Mouse (Mus musculus) olfactory bulb, adult 2 months (tissue): ENCODE measurements around the gene Bzw2.

Experiments used
- CTCF ChIP-seq: fragments of 200-500 bp; IDR thresholded peaks from 2 replicates; pipeline ENCODE4 v1.5.1; 2012; ENCODE audit warnings: low read depth, mild to moderate bottlenecking, low read length, moderate library complexity; ENCODE audit not compliant: insufficient read depth
- POLR2A ChIP-seq: fragments of 200-500 bp; IDR thresholded peaks from 2 replicates; pipeline ENCODE4 v1.6.1; 2012; ENCODE audit warnings: mild to moderate bottlenecking, low read depth, low read length, moderate library complexity; ENCODE audit not compliant: insufficient read depth

DNA sequence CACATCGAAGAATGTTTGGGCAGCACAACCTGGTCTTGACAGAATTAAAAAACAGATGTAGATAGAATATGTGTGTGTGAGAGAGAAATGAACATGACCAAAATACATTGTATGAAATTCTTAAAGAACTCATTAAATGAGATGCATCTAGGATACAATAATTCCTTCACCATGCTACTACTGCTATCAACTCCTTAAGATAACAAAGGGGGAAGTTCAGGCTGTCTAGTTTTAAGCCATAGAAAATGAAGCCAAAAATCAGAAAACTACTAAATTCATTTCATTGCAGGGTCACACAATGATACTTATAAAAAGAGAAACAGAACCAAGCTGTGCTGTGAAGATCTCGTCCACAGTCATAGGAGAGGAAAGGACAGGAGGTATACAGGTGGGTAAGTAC, 25.6 kb downstream of the Bzw2 start:
- TF ChIP-seq POLR2A (no peak), CTCF (no peak)
